8 mouse cellular contexts compared by ENCODE assay signal in the genomic region with DNA sequence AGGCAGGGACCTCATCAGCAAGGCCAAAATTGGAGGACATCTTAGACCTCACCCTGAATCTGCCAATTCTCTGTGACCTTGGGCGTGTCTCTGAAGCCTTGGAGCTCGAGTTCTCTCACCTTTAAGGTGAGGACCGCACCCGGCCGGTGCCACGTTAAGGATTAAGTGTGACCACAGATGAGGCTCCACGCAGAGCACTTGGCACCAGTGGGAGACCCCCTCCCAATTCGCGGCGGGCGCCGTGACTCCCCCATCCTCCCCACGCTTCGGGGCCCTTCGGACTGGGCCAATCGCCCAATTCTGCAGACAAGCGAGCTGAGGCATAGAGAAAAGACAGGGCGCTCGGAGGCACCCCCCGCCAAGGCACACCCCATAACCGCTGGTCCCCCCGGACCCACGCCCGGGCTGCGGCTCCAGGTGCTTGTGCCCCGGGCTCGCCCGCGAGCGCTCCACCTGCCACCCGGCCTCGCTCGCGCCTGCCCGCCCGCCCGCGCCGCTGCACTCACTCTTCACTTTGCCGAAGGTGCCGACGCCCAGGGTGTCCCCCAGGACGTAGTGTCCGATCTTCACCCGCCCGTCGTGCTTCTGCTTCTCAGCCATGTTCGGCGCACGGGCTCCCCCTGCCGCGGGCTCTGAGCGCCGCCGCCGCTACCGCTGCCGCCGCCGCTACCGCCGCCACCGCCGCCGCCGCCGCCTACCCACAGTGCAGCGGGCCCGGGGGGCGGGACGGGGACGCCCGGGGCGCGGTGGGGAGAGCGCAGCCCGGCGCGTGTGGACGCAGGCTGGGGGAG. TPM values are rescaled to one million over a fixed set of nuclear protein-coding genes. Genes with fewer than 3 reads are reported as not detected.
A peak's percentile ranks its signal among the peaks of the same experiment; 100 is the strongest.
DNase-seq lines count a peak whose midpoint lies in the region; ATAC-seq lines count a peak whose summit lies in the region.

A gene (minus strand): TSS at position 692 of the 791 bp plus-strand sequence.

- peaks cover 11% of the 10 kb centered on the region for H3K4me1 ChIP-seq in intestine, embryonic 15.5 days (replicated peaks)
- H3K4me1 ChIP-seq in megakaryocyte, embryonic 14.5 days = peaks cover 18% of the 10 kb centered on the region

- H3K4me3 ChIP-seq in intestine, embryonic 15.5 days (replicated peaks) = peak within 1 kb of the TSS; percentile 55
- H3K4me3 ChIP-seq in megakaryocyte, embryonic 14.5 days (replicated peaks) = peak within 1 kb of the TSS; percentile 95

- H3K36me3 ChIP-seq in intestine, embryonic 15.5 days = no peaks in the 10 kb centered on the region
- no peaks in the 10 kb centered on the region for H3K36me3 ChIP-seq in megakaryocyte, embryonic 14.5 days (replicated peaks; ENCODE audit: low read length)

- H3K27me3 ChIP-seq in intestine, embryonic 15.5 days (replicated peaks) = 0 out of 2 replicates have a peak, but pooled peaks cover 8% of the 10 kb centered on the region
- peaks cover 62% of the 10 kb centered on the region for H3K27me3 ChIP-seq in megakaryocyte, embryonic 14.5 days (replicated peaks)

- H3K27ac ChIP-seq in intestine, embryonic 15.5 days = no peak within 1 kb of the TSS

- H3K4me2 ChIP-seq in intestine, embryonic 15.5 days (replicated peaks) = peak within 1 kb of the TSS; percentile 95

- H3K9ac ChIP-seq in intestine, embryonic 15.5 days = peak within 1 kb of the TSS; percentile 61

- peak; percentile 83 to 94 for DNase-seq in adrenal gland, adult (ENCODE audit: inconsistent age in 2 of 2, low spot score in 1 of 2)
- DNase-seq in embryo, embryonic 10 days (ENCODE audit: low spot score) = peak; percentile 61
- DNase-seq in gastrocnemius, postnatal 36 days = peak; percentile 64 to 66
- peak in 1 of 2 experiments; percentile 75 for DNase-seq in left cerebral cortex, postnatal 14 days (ENCODE audit: low spot score in 2 of 2)
- peak; percentile 82 to 83 for DNase-seq in right cerebral cortex, postnatal 10 days (ENCODE audit: low spot score in 2 of 2)
- DNase-seq in urinary bladder, postnatal 10 days (ENCODE audit: low spot score) = peak; percentile 18

- ATAC-seq in intestine, embryonic 15.5 days = peak; percentile 93

- H3K9me3 ChIP-seq in intestine, embryonic 15.5 days = no peaks in the 10 kb centered on the region
- H3K9me3 ChIP-seq in megakaryocyte, embryonic 14.5 days = no peaks in the 10 kb centered on the region

- under 1% methylated on average over 69 of the region's 80 CpGs for WGBS in intestine, embryonic 15.5 days

- intact Hi-C loops in gastrocnemius, postnatal 36 days (cut with DNase I) = no loop called here
- intact Hi-C loops in left cerebral cortex, postnatal 14 days (cut with DNase I) = loop anchor here (5.0 kb wide), 1 partner anchor 77 kb away; no protein-coding TSS in a partner anchor

RNA-seq across cellular contexts. Expression of the gene that starts here (rescaled TPM):
- 100 to 1,000 TPM; 127 to 129 TPM for total RNA-seq in gastrocnemius, postnatal 36 days (2021)
- 4.6 and 5.4 TPM in 2 replicates for polyA plus RNA-seq in intestine, embryonic 15.5 days (2015; fragmentation: Nextera tagmentation; extraction: Ambion mirVana)
- 10 to 100 TPM; 33.2 to 33.6 TPM for total RNA-seq in left cerebral cortex, postnatal 14 days (2021)
- polyA plus RNA-seq in megakaryocyte, embryonic 14.5 days (2012; ENCODE audit: insufficient read depth, low replicate concordance) = 0.02 and 0.27 TPM in 2 replicates
